Mouse (Mus musculus): ENCODE results near the gene Ccer1. TPM values are rescaled to one million over a fixed set of nuclear protein-coding genes. Genes with fewer than 3 reads are reported as not detected.

Gene Ccer1
- polyA plus RNA-seq, 1 experiment, result not detected

- no peak overlapping the region for H3K4me3 ChIP-seq (ENCODE audit: insufficient read depth, poor library complexity, severe bottlenecking)
- peak; percentile 27 for TF ChIP-seq CTCF (IDR thresholded peaks at IDR 0.05; ENCODE audit: control insufficient read depth, insufficient read depth, insufficient read length)
- no peak for TF ChIP-seq MYOG (IDR thresholded peaks at IDR 0.05; ENCODE audit: control insufficient read depth, extremely low read depth, insufficient read length)
- no peak overlapping the region for H3ac ChIP-seq (ENCODE audit: control insufficient read depth, insufficient read length, low read depth)
- H3K79me2 ChIP-seq (ENCODE audit: control insufficient read depth, insufficient read depth), result no peaks in the 10 kb centered on the region
- H3K27me3 ChIP-seq (ENCODE audit: control insufficient read depth, insufficient read depth, insufficient read length), result no peaks in the 10 kb centered on the region
- no peaks in the 10 kb centered on the region for H3K36me3 ChIP-seq (ENCODE audit: control insufficient read depth, insufficient read depth)
- no peaks in the 10 kb centered on the region for H3K79me3 ChIP-seq (ENCODE audit: low read depth)
These were observed 22.7 kb upstream of the Ccer1 start for GRCm38 (mm10) chr10:97670202-97670601.

- H3K79me3 ChIP-seq (ENCODE audit: low read depth), result no peaks in the 10 kb centered on the region
- no peaks in the 10 kb centered on the region for H3K27me3 ChIP-seq (ENCODE audit: control insufficient read depth, insufficient read depth, insufficient read length)
- H3ac ChIP-seq (ENCODE audit: control insufficient read depth, insufficient read length, low read depth), result no peak overlapping the region
- no peak overlapping the region for H3K4me3 ChIP-seq (ENCODE audit: insufficient read depth, poor library complexity, severe bottlenecking)
- H3K79me2 ChIP-seq (ENCODE audit: control insufficient read depth, insufficient read depth), result no peaks in the 10 kb centered on the region
- H3K36me3 ChIP-seq (ENCODE audit: control insufficient read depth, insufficient read depth), result no peaks in the 10 kb centered on the region
- TF ChIP-seq MYOD1 (IDR thresholded peaks at IDR 0.05; ENCODE audit: control insufficient read depth, insufficient read length, low read depth), result no peak
- TF ChIP-seq CTCF (IDR thresholded peaks at IDR 0.05; ENCODE audit: control insufficient read depth, insufficient read depth, insufficient read length), result no peak
- no peak for TF ChIP-seq CEBPB (IDR thresholded peaks at IDR 0.05; ENCODE audit: low read depth)
- no peak for TF ChIP-seq MYOG (IDR thresholded peaks at IDR 0.05; ENCODE audit: control insufficient read depth, extremely low read depth, insufficient read length)
- no peak for TF ChIP-seq MAX (IDR thresholded peaks at IDR 0.05)
- TF ChIP-seq USF1 (IDR thresholded peaks at IDR 0.05; ENCODE audit: low read depth), result no peak
- TF ChIP-seq FOSL1 (IDR thresholded peaks at IDR 0.05; ENCODE audit: insufficient read depth, low read length, poor library complexity, severe bottlenecking), result no peak
These were observed 19.6 kb upstream of the Ccer1 start for GRCm38 (mm10) chr10:97673239-97673638.

- no peaks in the 10 kb centered on the region for H3K27me3 ChIP-seq (ENCODE audit: control insufficient read depth, insufficient read depth, insufficient read length)
- no peaks in the 10 kb centered on the region for H3K79me3 ChIP-seq (ENCODE audit: low read depth)
- H3K36me3 ChIP-seq (ENCODE audit: control insufficient read depth, insufficient read depth), result no peaks in the 10 kb centered on the region
- no peak overlapping the region for H3ac ChIP-seq (ENCODE audit: control insufficient read depth, insufficient read length, low read depth)
- no peaks in the 10 kb centered on the region for H3K79me2 ChIP-seq (ENCODE audit: control insufficient read depth, insufficient read depth)
- TF ChIP-seq FOSL1 (IDR thresholded peaks at IDR 0.05; ENCODE audit: insufficient read depth, low read length, poor library complexity, severe bottlenecking) (no peak), MYOG (IDR thresholded peaks at IDR 0.05; ENCODE audit: control insufficient read depth, extremely low read depth, insufficient read length) (no peak), USF1 (IDR thresholded peaks at IDR 0.05; ENCODE audit: low read depth) (no peak), CTCF (IDR thresholded peaks at IDR 0.05; ENCODE audit: control insufficient read depth, insufficient read depth, insufficient read length) (no peak)
- H3K4me3 ChIP-seq (ENCODE audit: insufficient read depth, poor library complexity, severe bottlenecking), result no peak overlapping the region
These were observed 9.9 kb upstream of the Ccer1 start for GRCm38 (mm10) chr10:97682981-97683380.

- Histone ChIP-seq H3K79me2 (ENCODE audit: control insufficient read depth, insufficient read depth) (no peaks in the 10 kb centered on the region), H3ac (ENCODE audit: control insufficient read depth, insufficient read length, low read depth) (no peak overlapping the region), H3K79me3 (ENCODE audit: low read depth) (no peaks in the 10 kb centered on the region), H3K36me3 (ENCODE audit: control insufficient read depth, insufficient read depth) (no peaks in the 10 kb centered on the region), H3K4me3 (ENCODE audit: insufficient read depth, poor library complexity, severe bottlenecking) (no peak overlapping the region), H3K27me3 (ENCODE audit: control insufficient read depth, insufficient read depth, insufficient read length) (no peaks in the 10 kb centered on the region)
- TF ChIP-seq MAX (IDR thresholded peaks at IDR 0.05), result no peak
- no peak for TF ChIP-seq FOSL1 (IDR thresholded peaks at IDR 0.05; ENCODE audit: insufficient read depth, low read length, poor library complexity, severe bottlenecking)
- no peak for TF ChIP-seq MYOG (IDR thresholded peaks at IDR 0.05; ENCODE audit: control insufficient read depth, extremely low read depth, insufficient read length)
- no peak for TF ChIP-seq CEBPB (IDR thresholded peaks at IDR 0.05; ENCODE audit: low read depth)
- TF ChIP-seq CTCF (IDR thresholded peaks at IDR 0.05; ENCODE audit: control insufficient read depth, insufficient read depth, insufficient read length), result no peak
These were observed 5.7 kb upstream of the Ccer1 start for GRCm38 (mm10) chr10:97687198-97687597.

- Histone ChIP-seq H3K4me3 (ENCODE audit: insufficient read depth, poor library complexity, severe bottlenecking) (no peak overlapping the region), H3K36me3 (ENCODE audit: control insufficient read depth, insufficient read depth) (no peaks in the 10 kb centered on the region), H3K79me2 (ENCODE audit: control insufficient read depth, insufficient read depth) (no peaks in the 10 kb centered on the region), H3K27me3 (ENCODE audit: control insufficient read depth, insufficient read depth, insufficient read length) (no peaks in the 10 kb centered on the region), H3K79me3 (ENCODE audit: low read depth) (no peaks in the 10 kb centered on the region), H3ac (ENCODE audit: control insufficient read depth, insufficient read length, low read depth) (no peak overlapping the region)
- TF ChIP-seq CEBPB (IDR thresholded peaks at IDR 0.05; ENCODE audit: low read depth) (no peak), USF1 (IDR thresholded peaks at IDR 0.05; ENCODE audit: low read depth) (no peak), FOSL1 (IDR thresholded peaks at IDR 0.05; ENCODE audit: insufficient read depth, low read length, poor library complexity, severe bottlenecking) (no peak), MAX (IDR thresholded peaks at IDR 0.05) (no peak), CTCF (IDR thresholded peaks at IDR 0.05; ENCODE audit: control insufficient read depth, insufficient read depth, insufficient read length) (no peak), MYOG (IDR thresholded peaks at IDR 0.05; ENCODE audit: control insufficient read depth, extremely low read depth, insufficient read length) (no peak), MYOD1 (IDR thresholded peaks at IDR 0.05; ENCODE audit: control insufficient read depth, insufficient read length, low read depth) (no peak)
These were observed 3.4 kb upstream of the Ccer1 start for GRCm38 (mm10) chr10:97689425-97689824.

- Histone ChIP-seq H3K79me2 (ENCODE audit: control insufficient read depth, insufficient read depth) (no peaks in the 10 kb centered on the region), H3K4me3 (ENCODE audit: insufficient read depth, poor library complexity, severe bottlenecking) (no peak overlapping the region), H3K79me3 (ENCODE audit: low read depth) (no peaks in the 10 kb centered on the region), H3K27me3 (ENCODE audit: control insufficient read depth, insufficient read depth, insufficient read length) (no peaks in the 10 kb centered on the region), H3ac (ENCODE audit: control insufficient read depth, insufficient read length, low read depth) (no peak overlapping the region), H3K36me3 (ENCODE audit: control insufficient read depth, insufficient read depth) (no peaks in the 10 kb centered on the region)
- TF ChIP-seq CTCF (IDR thresholded peaks at IDR 0.05; ENCODE audit: control insufficient read depth, insufficient read depth, insufficient read length) (no peak), MYOG (IDR thresholded peaks at IDR 0.05; ENCODE audit: control insufficient read depth, extremely low read depth, insufficient read length) (no peak), USF1 (IDR thresholded peaks at IDR 0.05; ENCODE audit: low read depth) (no peak), CEBPB (IDR thresholded peaks at IDR 0.05; ENCODE audit: low read depth) (no peak), FOSL1 (IDR thresholded peaks at IDR 0.05; ENCODE audit: insufficient read depth, low read length, poor library complexity, severe bottlenecking) (no peak), MAX (IDR thresholded peaks at IDR 0.05) (no peak), MYOD1 (IDR thresholded peaks at IDR 0.05; ENCODE audit: control insufficient read depth, insufficient read length, low read depth) (no peak)
These were observed 708 bp downstream of the Ccer1 start for GRCm38 (mm10) chr10:97693398-97694135.

Measured in C2C12 (cell line).